Mouse (Mus musculus): ENCODE data around the gene Gm9903. TPM values are rescaled to one million over a fixed set of nuclear protein-coding genes. Genes with fewer than 3 reads are reported as not detected.

The Gm9903 gene
- under 1 TPM; 0.51 to 0.88 TPM for total RNA-seq (2021)
- long read RNA-seq, experiment 1 = 0 reads
- long read RNA-seq, experiment 2, partial matches to known transcripts = 0 of 2 reads
- long read RNA-seq, experiment 2, other reads (novel, unspliced or antisense) = 1 of 2 reads

DNA sequence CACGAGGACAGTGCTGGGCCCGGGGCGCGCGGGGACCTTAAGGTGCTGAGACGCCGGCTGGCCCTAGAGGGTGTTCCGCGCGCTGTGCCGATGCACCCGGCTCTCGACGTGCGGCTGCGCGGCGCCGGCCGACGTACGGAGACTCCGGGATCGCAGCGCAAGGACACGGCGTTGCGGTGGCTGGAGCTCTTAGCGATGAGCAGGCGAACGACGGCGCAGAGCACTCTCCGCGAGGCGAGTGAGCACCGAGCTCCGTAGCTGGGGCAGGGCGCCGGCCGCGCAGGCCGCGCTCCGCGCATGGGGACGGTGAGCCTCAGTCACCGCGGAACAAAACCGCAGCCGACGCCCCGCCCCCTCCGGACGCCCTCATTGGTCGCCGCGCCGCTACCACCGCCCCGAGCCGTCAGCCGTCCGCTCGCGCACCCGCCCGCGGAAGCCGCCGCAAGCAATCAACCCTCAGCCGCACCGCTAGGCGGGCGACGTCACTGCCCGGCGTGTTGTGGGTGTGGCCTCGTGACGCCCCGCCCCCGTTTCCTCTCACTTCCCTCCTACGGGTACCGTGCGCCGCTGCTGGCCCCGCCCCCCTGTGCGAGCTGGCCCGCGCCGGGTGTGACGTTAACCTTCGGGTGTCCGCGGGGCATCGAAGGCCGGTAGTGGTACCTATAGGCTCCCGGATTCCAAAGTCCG, at the start of gene Gm9903, which contains the start of gene Fam53a:
Gene Gm9903, plus strand, starts transcription at position 625 of the 687 bp plus-strand sequence.
Gene Fam53a, minus strand, starts transcription at position 335 of the 687 bp plus-strand sequence.
- DNase-seq = peak; percentile 100

DNA sequence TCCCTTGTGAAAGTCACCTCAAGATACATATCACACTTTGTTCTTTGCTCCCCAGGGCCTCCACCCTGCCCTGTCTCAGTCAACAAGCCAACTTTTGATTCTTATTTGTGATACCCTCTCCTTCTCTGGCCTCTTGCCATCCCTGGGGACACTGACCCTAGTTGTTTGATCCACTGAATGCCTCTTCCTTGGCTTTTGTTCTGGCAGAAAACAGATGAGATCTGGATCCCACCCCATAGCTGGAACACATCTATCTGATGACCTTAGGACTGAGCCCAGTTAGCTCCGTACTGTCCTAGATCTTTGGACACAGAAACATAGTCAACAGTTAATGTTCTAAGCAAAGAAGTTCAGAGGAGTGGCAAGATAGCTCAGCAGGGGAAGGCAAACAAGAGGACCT, 49.4 kb upstream of the Gm9903 start:
- DNase-seq = no peak

DNA sequence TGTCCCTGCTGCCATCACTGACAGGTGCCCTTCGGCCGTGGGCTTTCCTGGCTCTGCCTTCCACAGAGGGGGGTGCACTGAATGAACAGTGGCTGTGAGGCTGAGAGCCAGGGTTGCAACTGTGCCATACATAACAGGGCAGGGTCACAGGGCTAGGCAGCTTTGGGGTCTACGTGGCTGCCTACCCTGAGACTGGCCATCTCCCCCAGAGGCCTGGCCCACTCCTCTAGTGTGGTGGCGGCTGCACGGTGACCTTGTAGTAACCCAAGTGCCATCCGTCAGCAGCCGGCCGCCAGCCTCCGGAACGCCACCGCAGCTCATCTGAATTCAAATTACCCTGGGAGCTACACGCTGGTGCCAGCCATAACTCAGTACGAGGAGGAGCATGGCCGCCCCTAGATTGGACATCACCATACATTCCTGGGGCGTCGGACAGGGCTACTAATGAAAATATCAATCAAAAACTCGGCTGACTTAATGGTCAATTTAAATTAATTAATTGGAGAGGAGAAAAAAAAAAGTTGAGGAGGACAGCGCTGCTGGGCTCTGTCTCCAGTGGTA, 42.1 kb upstream of the Gm9903 start:
- DNase-seq = no peak

DNA sequence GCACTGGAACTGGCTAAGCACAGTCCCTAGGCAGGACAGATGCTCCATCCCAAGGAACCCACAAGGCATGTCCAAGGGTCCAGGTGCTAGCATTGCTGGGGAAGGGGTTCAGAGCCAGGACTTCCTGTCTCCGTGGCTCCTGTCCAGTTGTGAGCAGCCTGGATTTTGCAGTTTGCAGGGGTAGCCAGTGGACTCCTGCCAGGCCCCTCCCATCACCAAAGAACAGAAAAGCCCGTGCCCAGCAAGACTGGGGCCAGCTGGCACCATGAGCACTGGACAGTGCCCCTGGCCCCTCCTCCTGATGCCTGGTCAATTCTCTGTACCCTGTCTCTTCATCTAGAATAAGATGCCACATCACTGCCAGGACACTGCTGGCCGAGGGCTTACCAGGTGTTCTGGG, 41.7 kb upstream of the Gm9903 start:
- DNase-seq = no peak

DNA sequence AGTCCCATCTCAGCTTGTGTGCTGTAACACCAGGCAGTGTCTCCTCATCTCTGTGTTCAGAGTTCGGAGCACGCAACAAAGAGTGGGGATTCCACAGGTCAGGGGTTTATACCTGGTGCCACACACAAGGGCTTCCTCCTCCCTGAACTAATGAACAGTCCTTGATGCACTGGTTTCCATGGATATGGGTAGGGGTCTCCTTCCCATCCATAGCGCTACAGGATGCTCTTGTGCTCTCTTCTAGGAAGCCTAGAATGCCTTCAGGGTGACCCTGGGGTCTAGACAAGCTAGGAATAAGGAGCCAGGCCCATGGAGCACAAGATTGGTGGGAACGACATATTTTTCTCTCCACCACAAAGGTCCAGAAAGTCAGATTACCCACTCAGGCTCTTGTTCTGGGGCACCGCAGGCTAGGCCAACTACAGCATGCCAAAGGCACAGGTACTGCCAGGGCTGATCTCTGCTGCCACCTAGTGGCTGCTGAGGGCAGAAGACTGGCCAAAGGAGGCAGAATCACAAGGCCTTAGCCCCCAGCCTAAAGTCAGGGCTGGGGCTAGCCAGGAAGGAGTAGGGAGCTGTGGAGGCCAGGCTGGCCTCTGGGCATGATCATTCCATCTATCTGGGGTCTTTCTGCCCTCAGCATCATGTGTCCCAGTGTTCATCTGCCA, 40.4 kb upstream of the Gm9903 start:
- peak; percentile 46 for DNase-seq

DNA sequence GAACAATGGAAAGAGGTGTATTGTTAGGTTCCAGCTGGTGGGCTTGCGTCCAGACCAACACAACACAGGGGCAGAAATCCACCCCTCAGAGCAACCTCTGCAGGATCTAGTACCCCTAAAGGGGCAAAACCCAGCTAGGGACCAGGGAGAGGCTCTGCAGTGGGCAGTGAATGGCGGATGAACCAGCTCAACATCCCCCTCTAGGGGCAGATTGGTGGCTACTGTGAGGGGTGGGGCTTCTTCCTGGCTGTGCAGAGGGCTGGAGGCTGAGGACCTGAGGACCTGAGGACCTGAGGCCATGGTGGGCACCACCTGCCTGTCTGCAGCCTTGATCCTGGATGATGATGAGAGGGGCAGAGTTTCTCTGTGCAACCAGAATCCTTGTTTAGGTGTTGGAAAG, 36.1 kb upstream of the Gm9903 start:
- no peak for DNase-seq

DNA sequence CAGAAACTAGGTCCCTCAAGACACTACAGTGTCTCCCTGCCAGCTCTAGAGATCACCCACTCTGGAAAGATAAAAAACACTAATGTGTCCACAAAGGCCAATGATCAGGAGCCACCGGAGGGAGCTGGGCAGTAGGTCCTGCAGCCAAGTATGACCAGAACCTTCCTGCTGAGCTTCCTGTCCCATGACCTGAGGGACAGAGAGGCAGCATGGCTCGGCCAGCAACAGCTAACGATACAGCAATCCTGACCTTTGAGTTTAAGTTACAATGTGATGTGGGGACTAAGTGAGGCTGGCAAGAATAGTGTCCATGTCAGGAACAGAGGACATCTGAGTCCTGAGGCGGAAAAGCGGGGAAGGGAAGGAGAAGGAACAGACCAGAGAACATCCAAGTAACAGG, 24.4 kb upstream of the Gm9903 start:
- DNase-seq = peak; percentile 60

DNA sequence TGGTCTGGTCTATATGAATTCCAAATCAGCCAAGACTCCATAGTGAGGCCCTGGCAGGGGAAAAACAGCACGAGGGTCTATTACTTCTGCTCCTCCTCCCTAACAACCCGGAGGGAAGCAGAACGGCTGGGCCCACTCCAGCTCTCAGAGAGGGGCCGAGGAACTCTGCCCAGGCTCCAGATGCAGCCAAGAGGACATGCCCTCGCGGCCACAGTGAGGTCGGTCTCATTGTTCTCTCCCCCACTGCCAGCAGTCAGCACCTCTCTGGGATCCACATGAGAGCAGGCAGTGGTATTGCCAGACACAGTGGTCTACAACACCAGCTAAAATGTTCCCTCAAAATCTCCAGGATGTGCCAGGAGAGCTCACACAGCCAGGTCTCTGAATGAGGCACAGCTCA, 23.1 kb upstream of the Gm9903 start:
- DNase-seq = no peak

DNA sequence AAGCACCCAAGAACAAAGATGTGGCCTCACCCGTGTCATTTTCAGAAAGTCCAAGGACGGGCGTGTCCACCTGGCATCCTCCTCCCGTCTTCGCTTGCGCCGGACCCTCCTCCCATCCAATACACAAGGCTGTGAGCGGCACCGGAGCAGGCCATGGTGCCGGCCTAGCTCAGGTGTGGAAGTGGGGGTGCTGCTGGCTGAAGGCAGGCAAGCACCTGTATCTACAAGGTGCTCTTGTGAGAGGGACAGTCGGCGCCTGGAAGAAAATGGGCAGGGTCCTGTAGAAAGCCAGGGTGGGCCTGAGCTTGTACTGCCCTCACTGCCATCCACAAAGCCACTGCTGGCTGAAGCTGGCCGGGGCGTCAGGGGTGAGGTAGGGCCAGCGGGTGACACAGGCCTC, 22.3 kb upstream of the Gm9903 start:
- no peak for DNase-seq

DNA sequence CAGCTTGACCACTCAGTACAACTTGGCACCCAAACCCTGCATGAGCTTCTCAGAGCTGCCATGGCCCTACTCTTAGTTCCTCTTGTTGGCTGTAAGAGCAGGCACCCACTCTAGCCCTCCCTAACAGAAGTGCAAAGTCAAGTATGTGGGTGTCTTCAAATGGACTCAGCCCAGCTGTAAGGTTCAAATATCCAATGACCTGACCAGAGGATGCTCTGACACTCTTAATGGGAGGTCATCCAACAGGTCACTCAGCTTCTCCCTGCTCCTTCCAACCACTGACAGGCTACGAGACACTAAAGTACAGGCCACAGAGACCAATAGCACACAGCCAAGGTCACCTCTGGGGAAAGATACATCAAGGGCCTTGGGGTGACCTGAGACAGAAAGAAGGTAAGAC, 20.5 kb upstream of the Gm9903 start:
- DNase-seq = no peak

DNA sequence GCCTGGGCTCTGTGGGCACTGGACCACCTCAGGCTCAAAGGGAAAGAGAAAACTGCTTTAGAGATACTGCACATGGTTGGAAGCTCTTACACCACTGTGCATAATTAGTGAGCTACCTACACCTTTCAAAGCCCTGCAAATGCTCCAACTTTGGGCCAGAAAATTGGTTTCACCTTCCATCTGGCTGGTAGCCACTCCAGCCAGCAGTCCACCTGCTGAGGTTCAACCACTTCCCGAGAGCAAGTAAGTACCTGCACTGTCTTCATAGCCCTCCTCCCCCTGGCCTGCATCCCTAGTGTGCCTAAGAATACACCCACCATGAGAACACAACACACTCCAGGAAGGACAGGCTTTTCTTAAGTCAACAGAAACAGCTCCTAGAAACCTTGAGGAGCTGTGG, 17.9 kb upstream of the Gm9903 start:
- no peak for DNase-seq

DNA sequence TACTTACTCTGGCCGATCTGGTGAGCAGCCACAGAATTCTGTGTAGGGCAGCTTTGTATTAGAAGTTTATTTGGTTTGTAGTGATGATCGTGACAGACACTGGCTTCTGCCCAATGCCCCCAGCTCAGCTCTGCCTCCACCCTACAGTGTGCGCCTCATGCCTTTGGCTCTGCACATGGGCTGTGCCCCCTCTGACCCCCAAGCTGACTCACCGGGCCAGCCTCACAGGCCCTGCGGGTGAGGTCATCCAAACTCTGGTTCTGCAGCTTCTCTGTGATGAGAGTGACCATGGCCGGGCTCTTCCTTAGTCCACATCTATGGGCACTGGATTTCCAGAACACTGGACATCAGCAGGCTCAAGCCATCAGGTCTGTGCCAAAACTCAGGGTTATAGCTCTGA, 15.3 kb upstream of the Gm9903 start:
- DNase-seq = no peak

DNA sequence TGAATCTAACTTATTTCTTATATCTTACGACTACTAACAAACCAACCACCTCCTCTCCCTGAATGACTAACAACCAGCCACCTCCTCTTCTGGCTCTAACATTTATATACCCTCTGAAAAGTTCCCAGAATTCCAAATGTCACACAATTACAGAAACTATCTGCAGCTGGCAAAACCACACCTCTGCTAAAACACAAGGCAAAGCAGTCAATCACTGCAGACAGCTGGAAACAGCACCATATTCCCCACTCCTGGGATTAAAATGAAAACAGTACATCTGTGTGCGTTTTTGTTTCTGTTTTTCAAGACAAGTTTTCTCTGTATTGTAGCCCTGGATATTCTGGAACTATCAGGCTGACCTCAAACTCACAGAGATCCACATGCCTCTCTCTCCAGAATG, 7.1 kb upstream of the Gm9903 start:
- no peak for DNase-seq

DNA sequence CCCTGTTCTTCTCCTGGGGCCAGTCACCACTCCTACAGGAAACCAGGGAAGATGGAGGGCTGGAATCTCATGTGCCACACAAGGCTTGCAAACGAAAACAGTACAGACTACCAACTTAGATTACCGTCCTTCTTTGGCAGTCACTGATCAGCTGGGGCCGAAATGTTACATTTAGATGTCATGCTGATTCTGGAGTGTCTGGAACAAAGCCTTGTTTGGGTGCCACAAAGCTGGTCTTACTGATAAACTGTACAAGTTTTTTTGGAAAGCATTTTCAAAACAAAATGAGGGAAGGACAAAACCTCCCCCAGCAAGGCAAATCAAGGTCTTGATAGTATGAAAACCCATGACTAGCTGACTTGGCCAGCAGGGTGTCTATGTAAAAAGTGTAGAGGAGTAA, 6.0 kb upstream of the Gm9903 start:
- no peak for DNase-seq

DNA sequence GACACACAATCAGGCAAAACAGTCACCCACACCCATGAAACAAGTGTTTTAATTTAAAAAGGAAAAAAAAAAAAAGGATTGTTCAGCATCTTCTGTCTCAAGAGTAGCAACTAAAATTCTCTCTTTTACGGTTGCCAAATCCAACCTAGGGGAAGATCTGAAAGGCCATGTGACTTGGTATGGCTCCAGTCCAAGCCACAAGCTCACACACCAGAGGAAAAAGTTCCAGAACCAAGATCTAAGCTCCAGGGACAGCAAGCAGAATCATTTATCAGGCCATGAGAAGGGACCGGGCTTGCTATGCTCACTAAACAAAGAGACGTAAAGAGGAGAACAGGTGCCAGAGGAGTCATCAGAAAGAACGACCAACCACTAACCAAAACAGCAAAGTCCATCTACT, 1.8 kb upstream of the Gm9903 start:
- no peak for DNase-seq

DNA sequence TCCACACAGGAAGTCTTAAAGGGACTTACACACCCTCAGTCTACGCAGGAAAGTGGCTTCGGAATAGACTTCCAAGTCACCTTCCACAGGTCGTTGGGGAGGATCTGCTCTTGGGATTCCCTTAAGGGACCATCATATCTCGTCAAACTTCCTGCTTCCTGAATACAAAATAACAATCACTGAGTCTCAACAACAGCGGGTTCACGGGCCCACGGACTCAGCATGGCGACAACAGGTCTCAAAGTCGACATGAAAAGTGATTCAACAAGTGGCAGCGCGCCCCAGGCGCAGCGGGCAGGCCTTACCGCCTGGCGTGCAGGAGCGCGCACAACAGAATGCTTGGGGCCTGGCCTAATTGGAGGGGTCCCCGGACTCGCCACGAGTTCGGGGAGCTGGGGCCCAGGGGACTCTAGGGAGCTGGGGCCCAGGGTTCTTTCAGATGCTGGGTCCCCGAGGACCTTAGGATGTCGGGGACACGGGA, 865 bp upstream of the Gm9903 start:
- peak; percentile 53 for DNase-seq

DNA sequence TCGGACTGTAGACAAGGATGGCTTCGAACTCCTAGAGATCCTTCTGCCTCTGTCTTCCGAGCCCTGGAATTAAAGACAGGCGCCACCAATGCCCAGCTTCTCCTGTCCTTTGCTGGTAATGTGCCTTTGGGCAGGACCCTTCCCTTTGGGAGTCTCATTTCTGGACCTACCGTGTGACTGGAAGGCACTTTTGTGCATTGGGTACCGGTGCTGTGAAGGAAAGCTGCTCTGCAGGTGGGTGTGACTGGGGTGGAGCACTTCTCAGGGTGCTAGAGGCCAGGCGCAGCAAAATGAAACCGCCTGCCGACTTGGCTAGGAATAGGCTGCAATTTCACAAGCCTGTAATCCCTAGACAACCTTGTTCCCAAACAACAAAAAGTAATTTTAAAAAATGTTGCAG, 336 bp downstream of the Gm9903 start:
- DNase-seq = peak; percentile 50

DNA sequence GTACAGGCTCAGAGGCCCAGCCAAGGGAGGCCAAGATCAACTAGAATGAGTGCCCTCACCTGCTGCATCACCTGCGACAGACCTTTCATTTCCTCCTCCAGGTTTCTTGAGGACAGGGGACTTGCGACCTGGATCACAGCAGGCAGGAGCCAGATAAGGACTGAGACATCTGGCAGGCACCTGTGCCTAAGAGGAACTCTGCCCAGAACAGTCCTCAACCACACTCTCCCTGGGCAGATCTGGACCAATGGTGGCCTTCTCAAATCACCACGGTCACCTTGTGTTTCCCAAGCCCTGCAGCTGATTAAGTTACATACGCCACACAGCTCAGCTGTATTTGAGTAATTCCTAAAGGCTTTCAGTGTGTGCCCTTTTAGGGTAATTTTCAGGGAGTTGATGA, 890 bp downstream of the Gm9903 start:
- peak; percentile 81 for DNase-seq

DNA sequence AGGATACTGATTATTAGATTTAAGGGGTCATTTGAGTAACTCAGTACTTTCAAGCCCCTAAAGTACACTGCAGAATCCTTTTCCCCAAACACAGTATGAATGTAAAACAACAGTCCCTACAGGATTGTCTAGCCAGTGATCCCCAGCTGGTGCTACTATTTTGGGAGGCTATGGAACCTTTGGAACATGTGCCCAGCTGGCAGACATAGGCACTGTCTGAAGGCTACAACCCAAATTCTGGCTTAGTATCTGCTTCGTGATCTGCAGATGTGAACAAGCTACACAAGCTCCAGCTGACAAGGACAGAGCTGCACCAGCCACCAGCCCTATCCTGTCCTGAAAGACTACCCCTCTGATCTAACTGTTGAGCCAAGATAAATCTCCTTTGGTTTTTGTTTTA, 2.8 kb downstream of the Gm9903 start:
- DNase-seq = no peak

DNA sequence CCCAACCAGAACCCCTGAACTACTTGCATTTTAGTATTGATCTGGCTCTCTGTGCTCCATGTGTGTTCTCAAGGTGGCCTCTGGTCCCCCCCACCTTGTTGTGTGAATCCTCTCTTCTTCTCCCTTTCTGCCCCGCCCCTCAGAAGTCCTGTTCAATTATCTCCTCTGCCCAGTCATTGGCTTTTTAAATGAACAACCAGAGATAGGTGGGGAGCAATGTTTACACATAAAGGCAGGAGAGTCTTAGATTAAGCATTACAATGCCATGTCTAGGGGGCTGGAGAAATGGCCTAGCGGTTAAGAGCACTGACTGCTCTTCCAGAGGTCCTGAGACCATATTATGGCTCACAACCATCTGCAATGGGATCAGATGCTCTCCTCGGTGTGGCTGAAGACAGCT, 5.6 kb downstream of the Gm9903 start:
- DNase-seq = no peak

DNA sequence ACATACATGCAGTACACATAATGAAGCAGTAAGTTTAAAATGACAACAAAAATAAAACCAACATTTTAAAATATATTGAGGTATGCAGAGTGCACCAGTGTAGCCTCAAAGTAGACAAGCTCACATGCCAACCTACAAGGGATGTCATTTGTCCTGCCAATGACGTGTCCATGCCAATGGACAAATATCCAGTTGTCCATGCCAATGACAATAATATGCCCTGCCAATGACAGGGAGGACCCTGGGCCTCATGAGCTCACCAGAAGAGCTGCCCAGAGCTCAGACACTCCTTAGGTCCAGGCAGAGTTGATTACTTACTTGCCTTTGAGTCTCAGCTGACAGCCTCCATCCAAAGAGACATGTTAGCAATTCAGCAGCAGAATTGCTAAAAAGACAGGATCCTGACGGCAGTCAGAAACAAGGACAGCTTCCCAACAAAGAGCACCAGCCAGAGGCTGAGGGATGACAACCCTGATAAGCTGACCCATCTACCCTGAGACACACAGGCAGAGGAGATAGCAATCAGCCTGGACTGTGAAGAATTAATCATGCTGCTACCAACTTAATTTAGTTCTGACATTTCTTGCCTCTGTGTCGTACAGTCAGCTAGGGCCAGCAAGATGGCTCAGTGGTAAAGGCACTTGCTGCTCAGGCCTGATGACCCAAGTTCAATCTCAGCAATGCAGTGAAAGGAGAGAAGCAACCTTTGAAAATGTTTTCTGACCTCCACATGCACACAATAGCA, 8.1 kb downstream of the Gm9903 start:
- no peak for DNase-seq

DNA sequence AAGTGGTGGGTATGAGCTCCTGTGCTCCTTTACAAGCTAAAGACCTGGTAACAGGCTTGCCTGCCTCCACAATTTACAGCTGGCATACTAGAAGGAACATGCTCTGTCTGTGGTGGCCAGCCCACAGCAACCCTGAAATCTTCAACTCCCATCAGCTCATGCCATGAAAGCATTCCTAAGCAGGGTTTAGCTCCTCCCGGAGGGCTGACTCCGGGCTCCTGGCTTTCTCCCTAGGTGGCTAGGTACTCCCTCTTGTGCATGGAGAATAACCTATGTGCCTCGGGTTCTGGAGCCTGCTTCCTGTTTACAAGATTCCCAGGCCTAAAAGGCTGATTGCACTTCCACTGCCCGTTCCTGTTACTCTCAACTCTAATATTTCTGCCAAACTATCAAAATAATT, 9.1 kb downstream of the Gm9903 start:
- no peak for DNase-seq

DNA sequence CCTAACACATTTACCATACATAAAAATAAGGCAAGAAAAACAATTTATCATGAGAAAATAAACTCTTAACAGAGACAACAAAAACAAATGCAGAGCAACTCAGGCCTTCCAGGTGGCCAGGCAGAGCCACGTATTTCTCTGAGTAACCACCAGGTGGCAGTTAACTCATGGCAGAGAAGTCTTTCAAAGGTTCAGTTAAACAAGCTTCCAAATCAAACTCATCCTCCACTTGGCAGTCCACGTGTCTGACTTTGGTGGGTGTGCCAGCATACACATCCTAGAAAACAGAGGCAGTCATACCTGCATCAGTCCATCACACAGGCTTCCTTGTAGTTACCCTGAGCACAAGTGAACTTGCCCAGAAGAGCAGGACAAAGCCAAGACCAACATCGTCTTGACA, 10.9 kb downstream of the Gm9903 start:
- peak; percentile 33 for DNase-seq
